Mouse (Mus musculus) midbrain, embryonic 15.5 days (tissue): Measurements from ENCODE around the gene Ecsit. TPM values are rescaled to one million over a fixed set of nuclear protein-coding genes. Genes with fewer than 3 reads are reported as not detected.
"Not testable (repeated sequence)": the region's sequence is repeated elsewhere in the genome, so short reads cannot be mapped to it uniquely, and the experiment has no call there.

Experiments used
- ATAC-seq: fragments of 200-750 bp; cut with Nextera tagmentation; replicated peaks from 2 replicates; pipeline ENCODE4 v1.8.0; 2017; ENCODE audit warnings: moderate TSS enrichment
- H3K27ac ChIP-seq: fragments of 300-500 bp; sonication (generic); 2 replicates; pipeline ENCODE4 v1.5.1; 2015; ENCODE audit warnings: mild to moderate bottlenecking, inconsistent platforms
- H3K27me3 ChIP-seq: fragments of 300-500 bp; sonication (generic); replicated peaks from 2 replicates; pipeline ENCODE4 v1.6.1; 2015; ENCODE audit warnings: inconsistent platforms
- H3K36me3 ChIP-seq: fragments of 300-500 bp; sonication (generic); replicated peaks from 2 replicates; pipeline ENCODE4 v1.6.1; 2015; ENCODE audit warnings: inconsistent platforms
- H3K4me1 ChIP-seq: fragments of 300-500 bp; sonication (generic); 2 replicates; pipeline ENCODE4 v1.6.1; 2015; ENCODE audit warnings: inconsistent platforms
- H3K4me2 ChIP-seq: fragments of 300-500 bp; sonication (generic); 2 replicates; pipeline ENCODE4 v1.6.1; 2015; ENCODE audit warnings: inconsistent platforms, mild to moderate bottlenecking, moderate library complexity
- H3K4me3 ChIP-seq: fragments of 300-500 bp; sonication (generic); 2 replicates; pipeline ENCODE4 v1.5.1; 2015; ENCODE audit warnings: mild to moderate bottlenecking, inconsistent platforms
- H3K9ac ChIP-seq: fragments of 300-500 bp; sonication (generic); 2 replicates; pipeline ENCODE4 v1.6.1; 2015; ENCODE audit warnings: mild to moderate bottlenecking, inconsistent platforms
- H3K9me3 ChIP-seq: fragments of 300-500 bp; sonication (generic); 2 replicates; pipeline ENCODE4 v1.6.1; 2016; ENCODE audit warnings: inconsistent platforms
- WGBS: fragments of 180-500 bp; shearing (Covaris S2); methylation state at CpG from one replicate; pipeline ENCODE4 v1.1.7; 2015; ENCODE audit warnings: mixed read lengths; 5-methylcytosine and 5-hydroxymethylcytosine counted together
- polyA plus RNA-seq: library from polyadenylated mRNA; unstranded; fragments of >200 nt; fragmentation: Nextera tagmentation; extraction: Ambion mirVana; gene quantifications from 2 replicates; pipeline ENCODE4 v1.2.1, GENCODE M21; 2015

The Ecsit gene
- polyA plus RNA-seq, 1 experiment from 2014 or later, result 58.8 TPM

- peak overlapping the region; percentile 78 for H3K27ac ChIP-seq
- H3K4me2 ChIP-seq, result peak overlapping the region; percentile 65
- ATAC-seq, result no peak
- 33% methylated on average over 4 of the region's 4 CpGs for WGBS
- H3K4me3 ChIP-seq, result peak overlapping the region; percentile 76
- no peaks in the 10 kb centered on the region for H3K27me3 ChIP-seq
- H3K9me3 ChIP-seq, result no peaks in the 10 kb centered on the region
- H3K36me3 ChIP-seq, result no peaks in the 10 kb centered on the region
- peak overlapping the region; percentile 62 for H3K9ac ChIP-seq
- peaks cover 20% of the 10 kb centered on the region for H3K4me1 ChIP-seq
Observed at GRCm38 (mm10) chr9:22084667-22085021, 594 bp downstream of the Ecsit start.

GRCm38 (mm10) chr9:22076223-22076622, 9.0 kb downstream of the Ecsit start:
- no peak for ATAC-seq
- Histone ChIP-seq H3K9ac (no peak overlapping the region), H3K4me2 (no peak overlapping the region), H3K27ac (no peak overlapping the region), H3K4me3 (no peak overlapping the region), H3K4me1 (peaks cover 9% of the 10 kb centered on the region), H3K27me3 (no peaks in the 10 kb centered on the region), H3K36me3 (peaks cover 6% of the 10 kb centered on the region; the same call in 1 of the 2 replicates), H3K9me3 (no peaks in the 10 kb centered on the region)
- WGBS, result 93% methylated on average over 23 of the region's 23 CpGs

- not testable (repeated sequence) for H3K27ac ChIP-seq, H3K36me3 ChIP-seq, H3K9me3 ChIP-seq, H3K27me3 ChIP-seq, H3K4me1 ChIP-seq, H3K4me2 ChIP-seq, ATAC-seq, H3K4me3 ChIP-seq, H3K9ac ChIP-seq
- 83% methylated on average over 5 of the region's 5 CpGs for WGBS
Observed at GRCm38 (mm10) chr9:22075778-22076177, 9.5 kb downstream of the Ecsit start.

GRCm38 (mm10) chr9:22072276-22072675, 13.0 kb downstream of the Ecsit start:
- Histone ChIP-seq H3K9ac (no peak overlapping the region), H3K4me3 (no peak overlapping the region), H3K4me1 (peaks cover 25% of the 10 kb centered on the region), H3K4me2 (no peak overlapping the region), H3K27me3 (no peaks in the 10 kb centered on the region), H3K9me3 (no peaks in the 10 kb centered on the region), H3K27ac (no peak overlapping the region), H3K36me3 (peaks cover 10% of the 10 kb centered on the region; the same call in 1 of the 2 replicates)
- no peak for ATAC-seq
- 98% methylated on average over 4 of the region's 4 CpGs for WGBS

GRCm38 (mm10) chr9:22070791-22071573, 14.3 kb downstream of the Ecsit start, which contains the start of the genes Gm49318 and Zfp653:
Gm49318 (minus strand) TSS chr9:22071259.
Zfp653 (minus strand) TSS chr9:22071376.
- Histone ChIP-seq H3K9ac (peak within 1 kb of the TSS; percentile 89), H3K27ac (peak within 1 kb of the TSS; percentile 99), H3K36me3 (peaks cover 7% of the 10 kb centered on the region; the same call in 1 of the 2 replicates), H3K9me3 (no peaks in the 10 kb centered on the region), H3K4me3 (peak within 1 kb of the TSS; percentile 92), H3K4me1 (peaks cover 25% of the 10 kb centered on the region), H3K4me2 (peak within 1 kb of the TSS; percentile 63), H3K27me3 (no peaks in the 10 kb centered on the region)
- ATAC-seq, result peak; percentile 97
- under 1% methylated on average over 84 of the region's 87 CpGs for WGBS

GRCm38 (mm10) chr9:22069881-22070553, 15.2 kb downstream of the Ecsit start:
- H3K36me3 ChIP-seq, result peaks cover 15% of the 10 kb centered on the region
- H3K4me1 ChIP-seq, result peaks cover 25% of the 10 kb centered on the region
- peak overlapping the region; percentile 89 for H3K9ac ChIP-seq
- peak overlapping the region; percentile 92 for H3K4me3 ChIP-seq
- H3K27ac ChIP-seq, result peak overlapping the region; percentile 99
- no peaks in the 10 kb centered on the region for H3K9me3 ChIP-seq
- WGBS, result 69% methylated on average over 4 of the region's 4 CpGs
- H3K27me3 ChIP-seq, result no peaks in the 10 kb centered on the region
- H3K4me2 ChIP-seq, result peak overlapping the region; percentile 63
- ATAC-seq, result peak; percentile 26; the same call in 1 of the 2 replicates

- H3K36me3 ChIP-seq, result peaks cover 33% of the 10 kb centered on the region
- H3K9ac ChIP-seq, result no peak overlapping the region
- ATAC-seq, result no peak
- H3K27me3 ChIP-seq, result no peaks in the 10 kb centered on the region
- no peak overlapping the region for H3K4me2 ChIP-seq
- H3K4me3 ChIP-seq, result no peak overlapping the region
- 84% methylated on average over 5 of the region's 5 CpGs for WGBS
- peaks cover 24% of the 10 kb centered on the region for H3K4me1 ChIP-seq
- H3K27ac ChIP-seq, result no peak overlapping the region
- no peaks in the 10 kb centered on the region for H3K9me3 ChIP-seq
Observed at GRCm38 (mm10) chr9:22067195-22067594, 18.0 kb downstream of the Ecsit start.

GRCm38 (mm10) chr9:22066433-22066832, 18.8 kb downstream of the Ecsit start:
- H3K4me1 ChIP-seq, result peaks cover 18% of the 10 kb centered on the region
- H3K27me3 ChIP-seq, result no peaks in the 10 kb centered on the region
- no peak overlapping the region for H3K27ac ChIP-seq
- H3K9me3 ChIP-seq, result no peaks in the 10 kb centered on the region
- no peak overlapping the region for H3K4me2 ChIP-seq
- peaks cover 33% of the 10 kb centered on the region for H3K36me3 ChIP-seq
- no peak for ATAC-seq
- no peak overlapping the region for H3K4me3 ChIP-seq
- no peak overlapping the region for H3K9ac ChIP-seq
- 74% methylated on average over 3 of the region's 3 CpGs for WGBS

- Histone ChIP-seq H3K36me3 (peaks cover 38% of the 10 kb centered on the region), H3K9me3 (no peaks in the 10 kb centered on the region), H3K4me1 (peaks cover 17% of the 10 kb centered on the region), H3K27me3 (no peaks in the 10 kb centered on the region), H3K4me3 (no peak overlapping the region), H3K4me2 (no peak overlapping the region), H3K27ac (no peak overlapping the region), H3K9ac (no peak overlapping the region)
- ATAC-seq, result no peak
- WGBS, result 94% methylated on average over 11 of the region's 11 CpGs
Observed at GRCm38 (mm10) chr9:22065642-22066041, 19.6 kb downstream of the Ecsit start.

GRCm38 (mm10) chr9:22064341-22064740, 20.9 kb downstream of the Ecsit start:
- H3K4me2 ChIP-seq, result no peak overlapping the region
- peaks cover 40% of the 10 kb centered on the region for H3K36me3 ChIP-seq
- no peak overlapping the region for H3K4me3 ChIP-seq
- 94% methylated on average over 3 of the region's 3 CpGs for WGBS
- H3K4me1 ChIP-seq, result 0 out of 2 replicates have a peak, but pooled peaks cover 4% of the 10 kb centered on the region
- H3K27me3 ChIP-seq, result no peaks in the 10 kb centered on the region
- H3K27ac ChIP-seq, result no peak overlapping the region
- no peak for ATAC-seq
- no peak overlapping the region for H3K9ac ChIP-seq
- no peaks in the 10 kb centered on the region for H3K9me3 ChIP-seq

- no peaks in the 10 kb centered on the region for H3K27me3 ChIP-seq
- 82% methylated on average over 2 of the region's 2 CpGs for WGBS
- H3K27ac ChIP-seq, result no peak overlapping the region
- H3K36me3 ChIP-seq, result peaks cover 39% of the 10 kb centered on the region
- H3K9ac ChIP-seq, result no peak overlapping the region
- no peak overlapping the region for H3K4me2 ChIP-seq
- H3K9me3 ChIP-seq, result no peaks in the 10 kb centered on the region
- H3K4me3 ChIP-seq, result no peak overlapping the region
- no peaks in the 10 kb centered on the region for H3K4me1 ChIP-seq
- no peak for ATAC-seq
Observed at GRCm38 (mm10) chr9:22061339-22061738, 23.9 kb downstream of the Ecsit start.

GRCm38 (mm10) chr9:22058011-22058424, 27.2 kb downstream of the Ecsit start:
- Histone ChIP-seq H3K27ac (no peak overlapping the region), H3K27me3 (no peaks in the 10 kb centered on the region), H3K4me1 (peaks cover 12% of the 10 kb centered on the region), H3K4me2 (no peak overlapping the region), H3K9ac (no peak overlapping the region), H3K36me3 (peaks cover 15% of the 10 kb centered on the region; the same call in 1 of the 2 replicates), H3K9me3 (no peaks in the 10 kb centered on the region), H3K4me3 (no peak overlapping the region)
- 89% methylated on average over 9 of the region's 9 CpGs for WGBS
- no peak for ATAC-seq
